Mouse (Mus musculus): ENCODE measurements around the gene Tmem119.
"Not testable (repeated sequence)": the region's sequence is repeated elsewhere in the genome, so short reads cannot be mapped to it uniquely, and the experiment has no call there.

Tmem119 gene

DNA sequence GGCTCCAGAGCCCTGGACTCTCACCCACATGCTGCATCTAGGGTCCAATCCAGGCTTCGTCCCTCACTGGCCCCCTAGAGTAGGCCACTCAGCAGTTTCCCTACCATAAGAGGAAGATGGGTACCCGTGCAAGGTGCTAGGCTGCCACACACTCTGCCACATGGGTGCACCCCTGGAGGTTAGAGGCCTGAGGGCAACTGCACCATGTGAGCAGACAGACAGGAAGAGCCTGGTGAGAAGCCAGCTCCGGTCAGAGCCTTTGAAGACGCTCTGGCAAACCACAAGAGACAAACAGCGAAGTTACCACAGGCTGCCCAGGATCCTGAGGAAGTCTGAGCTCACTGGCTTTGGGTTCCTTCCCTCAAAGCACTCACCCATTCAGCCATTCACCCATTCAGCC is 13.3 kb downstream of the Tmem119 start:
- Histone ChIP-seq H3K36me3 (ENCODE audit: control insufficient read depth, insufficient read depth, low read length, poor library complexity, severe bottlenecking) (no peaks in the 10 kb centered on the region), H3K27me3 (ENCODE audit: control insufficient read depth, insufficient read depth, low read length, poor library complexity, severe bottlenecking) (no peaks in the 10 kb centered on the region)
- peak; percentile 15 for DNase-seq (ENCODE audit: low read depth, low spot score)

DNA sequence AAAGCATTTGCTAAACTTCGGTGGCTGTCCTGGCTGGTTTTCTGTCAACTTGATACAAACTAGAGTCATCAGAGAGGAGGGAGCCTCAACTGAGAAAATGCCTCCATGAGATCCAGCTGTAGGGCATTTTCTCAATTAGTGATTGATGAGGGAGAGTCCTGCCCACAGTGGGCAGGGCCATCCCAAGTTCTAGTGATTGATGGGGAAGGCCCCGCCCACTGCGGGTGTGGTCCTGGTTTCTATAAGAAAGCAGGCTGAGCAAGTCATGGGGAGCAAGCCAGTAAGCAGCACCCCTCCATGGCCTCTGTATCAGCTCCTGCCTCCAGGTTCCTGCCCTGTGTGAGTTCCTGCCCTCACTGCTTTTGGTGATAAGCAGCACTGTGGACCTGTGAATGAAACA is 16.2 kb downstream of the Tmem119 start:
- H3K27me3 ChIP-seq (ENCODE audit: control insufficient read depth, insufficient read depth, low read length, poor library complexity, severe bottlenecking); DNase-seq (ENCODE audit: low read depth, low spot score); H3K36me3 ChIP-seq (ENCODE audit: control insufficient read depth, insufficient read depth, low read length, poor library complexity, severe bottlenecking): not testable (repeated sequence)

DNA sequence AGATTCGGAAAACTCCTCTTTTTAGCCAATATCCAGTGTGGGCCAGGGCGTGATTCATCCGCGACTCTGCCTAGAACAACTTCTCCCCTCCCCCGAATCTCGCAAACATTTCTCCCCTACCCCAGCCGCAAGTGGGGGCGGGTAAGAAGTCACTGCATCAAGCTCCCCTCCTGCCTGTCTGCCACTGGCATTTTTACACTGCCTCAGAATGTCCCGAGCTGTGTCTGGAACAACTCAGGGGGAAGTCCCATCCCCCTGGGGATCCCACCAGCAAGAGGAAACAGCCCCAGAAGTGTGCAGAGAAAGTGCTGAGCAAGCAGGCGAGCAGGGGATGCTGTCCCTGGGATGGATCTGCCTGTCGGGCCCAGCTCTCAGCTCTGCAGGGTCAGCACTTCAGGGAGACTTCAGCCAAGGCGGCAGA is 16.7 kb downstream of the Tmem119 start:
- Histone ChIP-seq H3K27me3 (ENCODE audit: control insufficient read depth, insufficient read depth, low read length, poor library complexity, severe bottlenecking) (no peaks in the 10 kb centered on the region), H3K36me3 (ENCODE audit: control insufficient read depth, insufficient read depth, low read length, poor library complexity, severe bottlenecking) (no peaks in the 10 kb centered on the region)
- DNase-seq (ENCODE audit: low read depth, low spot score): peak; percentile 68

DNA sequence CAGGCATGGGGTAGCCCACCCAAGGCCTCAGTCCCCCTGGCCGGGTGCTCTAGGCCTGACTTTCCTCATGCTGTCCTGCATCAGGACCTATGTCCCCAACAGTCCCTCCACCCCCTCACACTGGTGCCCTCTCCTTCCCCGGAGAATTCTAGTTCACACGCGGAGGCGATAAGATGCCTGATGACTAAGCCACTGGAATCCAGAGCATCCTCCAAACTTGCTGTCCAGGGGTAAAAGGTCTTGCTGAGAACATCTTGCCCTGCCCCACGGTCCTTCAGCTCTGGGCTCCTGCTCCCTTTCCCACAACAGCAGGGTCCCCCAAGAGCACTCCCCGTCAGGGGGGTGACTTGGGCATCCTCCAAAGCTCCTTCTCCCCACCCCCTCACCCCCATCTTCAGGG is 17.7 kb downstream of the Tmem119 start:
- no peak for DNase-seq (ENCODE audit: low read depth, low spot score)
- Histone ChIP-seq H3K27me3 (ENCODE audit: control insufficient read depth, insufficient read depth, low read length, poor library complexity, severe bottlenecking) (no peaks in the 10 kb centered on the region), H3K36me3 (ENCODE audit: control insufficient read depth, insufficient read depth, low read length, poor library complexity, severe bottlenecking) (no peaks in the 10 kb centered on the region)

DNA sequence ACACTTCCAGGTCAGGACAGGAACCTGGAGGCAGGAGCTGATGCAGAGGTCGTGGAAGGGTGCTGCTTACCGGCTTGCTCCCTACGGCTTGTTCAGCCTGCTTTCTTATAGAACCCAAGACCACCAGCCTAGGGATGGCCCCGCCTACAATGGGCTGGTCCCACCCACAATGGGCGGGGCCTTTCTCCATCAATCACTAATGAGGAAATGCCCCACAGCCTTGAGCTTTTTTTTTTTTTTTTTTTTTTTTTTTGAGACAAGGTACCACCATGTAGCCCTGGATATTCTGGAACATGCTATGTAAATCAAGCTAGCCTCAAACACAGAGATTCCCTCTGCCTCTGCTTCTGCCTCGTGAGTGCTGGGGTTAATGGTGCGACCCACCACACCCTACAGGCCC is 18.4 kb downstream of the Tmem119 start:
- DNase-seq (ENCODE audit: low read depth, low spot score): no peak
- Histone ChIP-seq H3K27me3 (ENCODE audit: control insufficient read depth, insufficient read depth, low read length, poor library complexity, severe bottlenecking) (no peaks in the 10 kb centered on the region), H3K36me3 (ENCODE audit: control insufficient read depth, insufficient read depth, low read length, poor library complexity, severe bottlenecking) (no peaks in the 10 kb centered on the region)

DNA sequence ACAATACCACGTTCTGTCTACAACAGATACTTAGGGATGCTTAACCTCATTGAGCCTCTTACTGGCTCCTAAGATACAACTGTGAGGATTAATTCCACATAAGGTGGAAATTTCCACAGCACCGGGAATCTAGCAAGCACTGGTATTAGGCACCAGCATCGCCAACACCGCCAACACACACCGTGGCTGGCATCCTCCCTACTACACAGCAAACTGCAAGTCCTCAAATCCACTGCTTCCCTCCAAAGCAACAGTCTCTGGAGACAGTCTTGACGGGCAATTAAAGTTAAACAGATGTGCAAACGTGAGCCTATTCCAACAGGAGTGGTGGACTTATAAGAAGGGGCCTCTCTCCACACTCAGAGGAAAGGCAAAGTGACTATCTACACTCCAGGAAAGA is 19.1 kb downstream of the Tmem119 start:
- DNase-seq (ENCODE audit: low read depth, low spot score): no peak
- H3K27me3 ChIP-seq (ENCODE audit: control insufficient read depth, insufficient read depth, low read length, poor library complexity, severe bottlenecking): no peaks in the 10 kb centered on the region
- H3K36me3 ChIP-seq (ENCODE audit: control insufficient read depth, insufficient read depth, low read length, poor library complexity, severe bottlenecking): no peaks in the 10 kb centered on the region

DNA sequence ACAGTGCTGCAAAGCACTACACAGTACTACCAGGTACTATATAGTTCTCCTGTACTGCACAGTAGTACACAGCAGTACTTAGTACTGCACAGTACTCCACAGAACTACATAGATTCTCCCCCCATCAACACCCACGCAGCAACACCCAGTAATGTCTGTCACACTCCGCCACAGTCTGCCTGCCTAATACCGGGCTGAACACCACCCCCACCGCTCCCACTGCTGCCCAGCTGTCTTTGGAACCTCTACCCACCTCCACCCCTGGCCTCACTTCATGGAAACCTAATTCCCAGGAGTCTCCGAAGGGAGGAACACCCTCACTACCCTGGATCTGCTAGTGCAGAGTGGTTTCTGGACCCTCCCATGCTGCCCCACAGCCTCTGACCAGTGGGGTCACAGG is 19.6 kb downstream of the Tmem119 start:
- Histone ChIP-seq H3K36me3 (ENCODE audit: control insufficient read depth, insufficient read depth, low read length, poor library complexity, severe bottlenecking) (no peaks in the 10 kb centered on the region), H3K27me3 (ENCODE audit: control insufficient read depth, insufficient read depth, low read length, poor library complexity, severe bottlenecking) (no peaks in the 10 kb centered on the region)
- DNase-seq (ENCODE audit: low read depth, low spot score): no peak

DNA sequence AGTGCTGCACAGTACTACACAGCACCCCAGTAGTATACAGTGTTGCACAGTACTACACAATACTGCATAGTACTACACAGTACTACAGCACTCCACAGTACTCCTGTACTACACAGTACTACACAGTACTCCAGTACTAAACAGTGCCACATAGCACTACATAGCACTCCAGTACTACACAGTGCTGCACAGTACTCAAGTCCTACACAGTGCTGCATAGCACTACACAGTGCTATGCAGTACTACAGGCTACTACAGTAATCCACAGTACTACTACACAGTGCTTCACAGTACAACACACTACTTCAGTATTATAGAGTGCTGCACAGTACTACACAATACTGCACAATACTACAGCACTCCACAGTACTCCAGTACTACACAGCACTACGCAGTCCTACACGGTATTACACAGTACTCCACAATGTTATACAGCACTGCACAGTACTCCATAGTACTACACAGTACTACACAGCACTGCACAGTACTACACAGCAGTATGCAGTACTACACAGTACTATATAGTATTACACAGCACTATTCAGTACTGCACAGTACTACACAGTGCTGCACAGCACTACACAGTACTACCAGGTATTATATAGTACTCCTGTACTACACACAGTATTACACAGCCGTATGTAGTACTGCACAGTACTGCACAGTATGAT is 20.1 kb downstream of the Tmem119 start:
- Histone ChIP-seq H3K36me3 (ENCODE audit: control insufficient read depth, insufficient read depth, low read length, poor library complexity, severe bottlenecking) (no peaks in the 10 kb centered on the region), H3K27me3 (ENCODE audit: control insufficient read depth, insufficient read depth, low read length, poor library complexity, severe bottlenecking) (no peaks in the 10 kb centered on the region)
- DNase-seq (ENCODE audit: low read depth, low spot score): no peak

DNA sequence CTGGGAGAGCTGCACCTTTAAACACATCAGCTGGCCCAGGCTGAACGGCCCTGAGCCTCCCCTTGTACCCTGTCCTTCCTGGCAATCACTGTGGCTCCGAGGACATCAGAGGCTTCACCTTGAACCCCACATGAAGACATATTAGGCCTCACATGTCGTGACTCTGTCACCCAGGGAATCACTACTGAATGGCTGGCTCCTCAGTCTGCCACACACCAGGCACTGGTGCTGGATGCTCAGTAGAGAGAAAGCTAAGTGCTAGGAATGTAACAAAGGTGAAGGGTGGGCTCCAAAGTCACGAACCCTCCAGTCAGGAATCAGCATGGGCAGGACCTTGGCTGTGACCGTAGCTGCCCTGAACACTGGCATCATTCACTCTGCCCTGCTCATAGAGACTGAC is 20.7 kb downstream of the Tmem119 start:
- H3K36me3 ChIP-seq (ENCODE audit: control insufficient read depth, insufficient read depth, low read length, poor library complexity, severe bottlenecking): peaks cover 3% of the 10 kb centered on the region; the same call in 1 of the 2 replicates
- no peak for DNase-seq (ENCODE audit: low read depth, low spot score)
- H3K27me3 ChIP-seq (ENCODE audit: control insufficient read depth, insufficient read depth, low read length, poor library complexity, severe bottlenecking): no peaks in the 10 kb centered on the region

DNA sequence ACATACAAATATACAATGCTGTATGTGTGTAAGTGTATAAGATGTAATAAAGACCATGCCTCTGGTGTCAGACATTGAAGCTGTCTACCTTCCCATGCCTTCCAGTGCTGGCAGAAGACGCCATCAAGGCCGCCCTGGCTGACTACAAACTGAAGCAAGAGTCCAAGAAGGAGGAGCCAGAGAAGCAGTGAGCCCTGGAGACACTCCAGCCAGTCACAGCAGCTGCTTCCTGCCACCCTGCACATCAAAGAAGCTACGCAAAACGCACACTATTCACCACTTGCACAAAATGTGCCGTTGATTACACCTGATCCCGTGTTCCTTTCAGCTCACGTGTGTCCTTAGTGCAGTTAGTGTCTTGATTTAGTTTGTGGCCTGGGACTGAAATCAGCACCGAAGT is 22.6 kb downstream of the Tmem119 start:
- peak; percentile 33 for DNase-seq (ENCODE audit: low read depth, low spot score)

DNA sequence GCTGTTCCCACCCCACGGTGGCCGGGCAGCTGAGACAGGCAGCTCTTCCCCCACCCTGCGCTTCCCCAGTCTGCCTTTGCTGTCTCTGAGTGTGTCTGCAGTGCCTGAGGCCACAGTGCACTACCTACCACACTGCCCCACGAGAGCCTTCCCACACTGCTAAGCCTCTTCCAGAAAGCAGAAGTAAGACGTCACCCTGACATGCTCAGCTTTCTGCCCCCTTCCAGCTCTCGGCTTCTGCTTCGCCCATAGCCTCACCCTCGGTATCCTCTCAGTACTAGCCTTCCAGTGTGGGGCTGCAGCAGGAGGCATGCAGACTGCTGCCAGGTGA is 23.5 kb downstream of the Tmem119 start:
- H3K27me3 ChIP-seq (ENCODE audit: control insufficient read depth, insufficient read depth, low read length, poor library complexity, severe bottlenecking): no peaks in the 10 kb centered on the region
- DNase-seq (ENCODE audit: low read depth, low spot score): peak; percentile 87
- H3K36me3 ChIP-seq (ENCODE audit: control insufficient read depth, insufficient read depth, low read length, poor library complexity, severe bottlenecking): peaks cover 6% of the 10 kb centered on the region

More for the DNA sequence above, 22.6 kb downstream of the Tmem119 start:
- not testable (repeated sequence) for H3K36me3 ChIP-seq (ENCODE audit: control insufficient read depth, insufficient read depth, low read length, poor library complexity, severe bottlenecking); H3K27me3 ChIP-seq (ENCODE audit: control insufficient read depth, insufficient read depth, low read length, poor library complexity, severe bottlenecking)

DNA sequence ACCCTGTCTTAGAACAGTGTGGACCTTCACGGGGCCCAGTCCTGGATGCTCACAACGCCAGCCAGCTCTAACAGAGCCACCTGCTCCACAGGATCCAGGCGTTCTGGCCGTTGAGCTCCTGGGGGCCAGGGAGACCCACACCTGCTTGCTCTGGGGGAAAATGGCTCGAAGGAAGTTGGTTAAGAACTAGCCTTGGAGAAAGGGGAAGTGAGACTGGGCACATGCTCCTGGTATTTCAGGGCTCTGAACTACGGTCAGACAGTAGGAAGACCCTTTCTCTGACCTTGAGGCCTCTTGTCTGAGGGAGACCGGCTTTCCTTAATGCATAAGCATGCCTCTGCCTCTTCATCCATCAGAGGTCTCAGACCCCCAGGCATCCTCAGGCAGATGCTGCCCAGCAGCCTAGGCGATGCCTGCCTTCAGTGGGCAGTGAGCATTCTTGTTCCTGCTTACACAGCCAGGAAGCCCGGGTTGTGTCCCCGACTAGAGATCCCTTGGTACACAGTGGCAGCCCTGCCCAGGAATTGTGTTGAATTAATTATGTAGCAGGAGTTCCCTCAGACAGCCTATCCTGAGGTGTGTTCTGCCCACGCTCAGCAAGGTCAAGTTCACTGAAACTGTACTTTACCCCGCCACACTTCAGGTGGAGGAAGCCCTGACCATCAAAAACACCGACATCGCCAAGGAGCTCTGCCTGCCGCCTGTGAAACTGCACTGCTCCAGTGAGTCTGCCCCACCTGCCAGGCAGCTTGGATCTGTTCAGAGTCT is 24.0 kb downstream of the Tmem119 start:
- peak; percentile 59 for DNase-seq (ENCODE audit: low read depth, low spot score)
- peaks cover 6% of the 10 kb centered on the region for H3K36me3 ChIP-seq (ENCODE audit: control insufficient read depth, insufficient read depth, low read length, poor library complexity, severe bottlenecking)
- no peaks in the 10 kb centered on the region for H3K27me3 ChIP-seq (ENCODE audit: control insufficient read depth, insufficient read depth, low read length, poor library complexity, severe bottlenecking)

DNA sequence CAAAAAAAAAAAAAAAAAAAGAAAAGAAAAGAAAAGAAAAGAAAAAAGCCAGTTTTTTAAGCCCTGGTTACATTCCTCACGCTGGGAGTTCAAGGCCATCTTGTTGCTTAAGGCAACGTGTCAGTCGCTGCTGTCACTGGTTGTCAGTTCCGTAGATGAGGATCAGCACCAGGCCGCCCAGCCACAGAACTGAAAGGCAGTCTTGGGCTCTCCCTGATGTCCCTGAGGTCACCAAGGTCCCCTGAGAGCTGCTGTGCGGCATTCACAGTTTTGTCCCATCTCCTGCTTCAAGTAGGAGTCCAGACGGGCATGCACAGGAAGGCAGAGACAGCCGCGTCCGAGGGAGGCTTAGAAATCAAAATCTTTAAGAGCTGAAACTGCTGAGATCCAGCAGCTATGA is 24.7 kb downstream of the Tmem119 start:
- no peaks in the 10 kb centered on the region for H3K27me3 ChIP-seq (ENCODE audit: control insufficient read depth, insufficient read depth, low read length, poor library complexity, severe bottlenecking)
- H3K36me3 ChIP-seq (ENCODE audit: control insufficient read depth, insufficient read depth, low read length, poor library complexity, severe bottlenecking): peaks cover 6% of the 10 kb centered on the region
- peak; percentile 11 for DNase-seq (ENCODE audit: low read depth, low spot score)

DNA sequence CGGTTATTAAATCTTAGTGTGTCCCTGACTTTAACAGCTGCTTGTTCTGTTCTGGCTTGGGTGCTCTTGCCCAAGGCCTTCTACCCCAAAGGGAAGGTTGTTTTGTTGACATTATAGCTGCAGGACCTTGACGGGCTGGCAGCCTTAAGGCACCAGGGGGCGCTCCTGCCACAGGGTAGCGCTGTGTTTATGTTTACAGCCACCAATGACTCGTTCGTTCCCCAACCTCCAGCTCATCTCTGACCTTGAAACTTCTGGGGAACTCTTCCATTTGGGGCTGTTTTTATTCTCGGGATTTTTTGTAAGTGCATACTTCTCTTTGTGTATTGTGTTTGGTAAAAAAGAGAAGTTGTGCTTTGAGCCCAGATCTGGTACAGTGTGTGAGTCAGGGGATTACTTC is 26.7 kb downstream of the Tmem119 start:
- H3K36me3 ChIP-seq (ENCODE audit: control insufficient read depth, insufficient read depth, low read length, poor library complexity, severe bottlenecking): peaks cover 6% of the 10 kb centered on the region
- peak; percentile 93 for DNase-seq (ENCODE audit: low read depth, low spot score)
- H3K27me3 ChIP-seq (ENCODE audit: control insufficient read depth, insufficient read depth, low read length, poor library complexity, severe bottlenecking): no peaks in the 10 kb centered on the region

DNA sequence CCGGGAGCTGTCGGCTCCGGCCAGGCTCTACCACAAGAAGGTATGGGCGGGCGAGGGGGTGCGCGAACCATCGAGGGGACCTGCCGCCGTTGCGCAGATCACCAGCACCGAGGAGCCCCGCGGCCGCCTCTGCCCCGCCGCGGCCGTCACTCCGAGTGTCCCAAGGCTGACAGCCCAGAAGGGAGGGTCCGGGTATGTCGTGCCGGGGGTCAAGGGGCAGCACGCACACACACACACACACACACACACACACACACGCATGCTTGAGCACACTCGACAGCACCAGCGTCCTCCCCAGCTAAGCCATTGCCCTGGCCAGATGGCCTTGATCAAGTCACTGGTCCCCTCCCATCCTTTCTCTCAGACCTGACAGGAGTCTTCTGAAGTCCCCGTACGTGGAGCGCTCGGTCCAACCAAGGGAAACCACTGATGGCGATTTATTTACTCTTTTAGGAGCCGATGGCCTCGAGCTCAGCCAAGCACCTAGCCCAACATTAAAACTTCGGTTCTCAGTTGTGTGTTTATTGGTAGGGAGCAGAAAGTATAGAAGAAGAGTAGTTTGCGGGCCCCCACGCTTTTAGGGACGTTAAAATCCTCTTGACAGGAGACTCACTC is 27.3 kb downstream of the Tmem119 start:
- Histone ChIP-seq H3K36me3 (ENCODE audit: control insufficient read depth, insufficient read depth, low read length, poor library complexity, severe bottlenecking) (peaks cover 6% of the 10 kb centered on the region), H3K27me3 (ENCODE audit: control insufficient read depth, insufficient read depth, low read length, poor library complexity, severe bottlenecking) (no peaks in the 10 kb centered on the region)
- DNase-seq (ENCODE audit: low read depth, low spot score): no peak
